Mouse (Mus musculus) small intestine, adult 2 months (tissue): Measurements from ENCODE around the gene Wtip.

ENCODE experiments used
- CTCF ChIP-seq: fragments of 200-500 bp; IDR thresholded peaks from 2 replicates; pipeline ENCODE4 v1.5.1; 2012; ENCODE audit warnings: low read depth, mild to moderate bottlenecking, control low read depth, inconsistent platforms, low read length, moderate library complexity, mixed read lengths; ENCODE audit not compliant: insufficient replicate concordance, insufficient read length; ENCODE audit errors: extremely low read depth
- POLR2A ChIP-seq: fragments of 200-500 bp; IDR thresholded peaks from 2 replicates; pipeline ENCODE4 v1.6.1; 2012; ENCODE audit warnings: low read depth, mild to moderate bottlenecking, control low read depth, inconsistent platforms, low read length, moderate library complexity

DNA sequence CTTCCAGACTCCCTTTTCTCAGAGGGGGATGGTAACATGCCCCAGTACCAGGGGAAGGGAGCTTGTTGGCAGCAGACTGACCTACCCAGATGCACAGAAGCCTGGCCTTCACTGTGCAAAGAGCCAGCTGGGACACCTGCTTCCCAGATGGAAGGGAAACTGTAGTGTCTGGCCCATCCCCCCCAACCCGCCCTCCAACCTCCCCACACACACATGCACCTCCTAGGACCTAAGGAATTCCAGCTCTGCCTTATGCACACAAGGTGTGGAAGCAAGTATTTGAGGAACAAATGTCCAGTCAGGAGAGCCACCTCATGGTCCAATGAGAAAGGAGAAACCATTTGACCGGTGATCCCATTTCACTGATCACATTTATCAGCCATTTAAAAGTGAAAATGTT lies 1.3 kb upstream of the Wtip start:
- TF ChIP-seq CTCF (no peak), POLR2A (no peak)
